Mouse (Mus musculus) spleen, adult 2 months (tissue): ENCODE measurements around the gene Erp27. TPM values are rescaled to one million over a fixed set of nuclear protein-coding genes. Genes with fewer than 3 reads are reported as not detected.

Experiments used
- DNase-seq, 2 experiments: peaks; one replicate each; pipeline versions ENCODE4 v3.0.0 to v3.0.0-alpha.2; 2012 to 2021; ENCODE audit warnings: low spot score in 2 of 2, low read depth in 1 of 2
- H3K27ac ChIP-seq: fragments of 200-500 bp; 2 replicates; pipeline ENCODE4 v1.5.1; 2012; ENCODE audit warnings: low read length, inconsistent platforms; ENCODE audit not compliant: insufficient read depth
- H3K27me3 ChIP-seq: fragments of 200-500 bp; 2 replicates; pipeline ENCODE4 v1.6.1; 2012; ENCODE audit warnings: mild to moderate bottlenecking, moderate library complexity, low read length, inconsistent platforms; ENCODE audit not compliant: control insufficient read depth, insufficient read depth
- H3K36me3 ChIP-seq: fragments of 200-500 bp; 2 replicates; pipeline ENCODE4 v1.6.1; 2012; ENCODE audit warnings: mild to moderate bottlenecking, low read length, inconsistent platforms; ENCODE audit not compliant: control insufficient read depth, insufficient read depth
- H3K4me1 ChIP-seq: fragments of 200-500 bp; 2 replicates; pipeline ENCODE4 v1.6.1; 2011; ENCODE audit warnings: inconsistent platforms; ENCODE audit not compliant: control insufficient read depth, insufficient read depth, insufficient read length
- H3K4me3 ChIP-seq: fragments of 200-500 bp; 2 replicates; pipeline ENCODE4 v1.5.1; 2011; ENCODE audit warnings: mild to moderate bottlenecking, inconsistent platforms; ENCODE audit not compliant: insufficient read depth, insufficient read length; ENCODE audit errors: extremely low read depth
- CTCF ChIP-seq: fragments of 200-500 bp; IDR thresholded peaks from 2 replicates; pipeline ENCODE4 v1.5.1; 2011; ENCODE audit warnings: mild to moderate bottlenecking, inconsistent platforms; ENCODE audit not compliant: insufficient read depth, insufficient read length, insufficient replicate concordance; ENCODE audit errors: extremely low read depth
- POLR2A ChIP-seq: fragments of 200-500 bp; IDR thresholded peaks from 2 replicates; pipeline ENCODE4 v1.6.1; 2011; ENCODE audit warnings: low read depth, low read length, inconsistent platforms
- WGBS: fragments of 180-500 bp; shearing (Covaris S2); methylation state at CpG from one replicate; pipeline ENCODE4 v1.1.7; 2018; 5-methylcytosine and 5-hydroxymethylcytosine counted together
- polyA plus RNA-seq: library from polyadenylated mRNA; depleted of rRNA; stranded (reverse); fragments of >200 nt; gene quantifications from 2 replicates; pipeline ENCODE4 v1.2.3, GENCODE M21; 2012

Gene Erp27
- polyA plus RNA-seq, 1 experiment: 16.2 TPM

- no peak within 1 kb of the TSS for H3K27ac ChIP-seq
- H3K4me3 ChIP-seq: no peak within 1 kb of the TSS
- 75% methylated on average over 9 of the region's 9 CpGs for WGBS
These were observed 46.3 kb downstream of the Erp27 start, which contains the start of gene Mgp for GRCm38 (mm10) chr6:136875670-136876069. TSS of gene Mgp (minus strand) at chr6:136875823.

GRCm38 (mm10) chr6:136874599-136874998 lies 47.4 kb downstream of the Erp27 start:
- no peak overlapping the region for H3K27ac ChIP-seq
- no peaks in the 10 kb centered on the region for H3K27me3 ChIP-seq
- 36% methylated on average over 8 of the region's 8 CpGs for WGBS
- DNase-seq: no peak
- H3K4me1 ChIP-seq: no peaks in the 10 kb centered on the region
- TF ChIP-seq POLR2A: no peak
- TF ChIP-seq CTCF: no peak
- no peak overlapping the region for H3K4me3 ChIP-seq
- H3K36me3 ChIP-seq: no peaks in the 10 kb centered on the region

More at GRCm38 (mm10) chr6:136875670-136876069, 46.3 kb downstream of the Erp27 start, which contains the start of gene Mgp:
- Histone ChIP-seq H3K36me3 (no peaks in the 10 kb centered on the region), H3K27me3 (no peaks in the 10 kb centered on the region), H3K4me1 (no peaks in the 10 kb centered on the region)
- TF ChIP-seq CTCF: no peak
- no peak for TF ChIP-seq POLR2A
- no peak for DNase-seq

DNA sequence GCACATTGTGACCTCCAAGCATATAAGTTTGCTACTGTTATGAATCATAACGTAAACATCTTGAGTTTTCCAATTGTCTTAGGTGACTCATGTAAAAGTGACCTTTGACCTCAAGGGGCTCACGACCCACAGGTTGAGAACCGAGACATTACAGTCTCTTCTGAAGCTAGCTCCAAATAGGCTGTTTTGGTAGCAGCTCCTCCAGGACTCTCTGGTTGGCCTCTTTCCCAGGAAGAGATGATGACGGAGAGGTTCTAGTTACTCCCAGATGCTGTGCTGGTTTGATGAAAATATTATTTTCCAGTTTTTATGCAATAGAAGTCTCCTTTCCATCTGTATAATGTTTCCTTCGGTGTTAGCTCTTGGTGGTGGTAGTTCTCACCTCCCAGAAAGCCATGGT lies 53.1 kb downstream of the Erp27 start:
- Histone ChIP-seq H3K27me3 (no peaks in the 10 kb centered on the region), H3K27ac (no peak overlapping the region), H3K4me1 (no peaks in the 10 kb centered on the region), H3K4me3 (no peak overlapping the region), H3K36me3 (no peaks in the 10 kb centered on the region)
- TF ChIP-seq POLR2A (no peak), CTCF (no peak)
- 82% methylated on average over 5 of the region's 5 CpGs for WGBS
- DNase-seq: no peak

GRCm38 (mm10) chr6:136866150-136866549 lies 55.8 kb downstream of the Erp27 start:
- H3K36me3 ChIP-seq: no peaks in the 10 kb centered on the region
- no peak for DNase-seq
- no peak for TF ChIP-seq POLR2A
- no peak for TF ChIP-seq CTCF
- H3K27me3 ChIP-seq: no peaks in the 10 kb centered on the region
- 92% methylated on average over 4 of the region's 4 CpGs for WGBS
- no peaks in the 10 kb centered on the region for H3K4me1 ChIP-seq
- H3K4me3 ChIP-seq: no peak overlapping the region
- H3K27ac ChIP-seq: no peak overlapping the region

DNA sequence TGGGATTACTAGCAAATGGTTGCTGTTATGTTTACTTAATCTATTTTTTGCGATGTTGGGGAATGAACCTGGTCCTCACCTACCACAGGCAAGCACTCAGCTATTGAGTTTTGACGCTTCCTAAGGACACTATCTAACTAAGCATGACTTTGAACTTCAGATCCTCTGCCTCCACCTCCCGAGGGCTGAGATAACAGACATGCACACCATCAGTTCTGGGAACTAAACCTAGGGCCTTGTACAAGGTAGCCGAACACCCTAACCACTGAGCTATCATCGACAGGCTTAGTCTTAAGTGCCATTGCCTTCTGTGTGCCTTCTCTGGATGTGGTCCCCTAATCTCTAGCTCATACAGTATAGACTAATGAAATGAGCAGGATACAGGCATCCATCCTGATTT lies 56.6 kb downstream of the Erp27 start:
- no peak overlapping the region for H3K4me3 ChIP-seq
- H3K27me3 ChIP-seq: no peaks in the 10 kb centered on the region
- DNase-seq: no peak
- no peaks in the 10 kb centered on the region for H3K36me3 ChIP-seq
- TF ChIP-seq CTCF: no peak
- no peak for TF ChIP-seq POLR2A
- 85% methylated on average over 5 of the region's 5 CpGs for WGBS
- H3K4me1 ChIP-seq: no peaks in the 10 kb centered on the region
- no peak overlapping the region for H3K27ac ChIP-seq

- TF ChIP-seq POLR2A (no peak), CTCF (no peak)
- Histone ChIP-seq H3K4me1 (peaks cover 11% of the 10 kb centered on the region; the same call in 1 of the 2 replicates), H3K4me3 (no peak overlapping the region), H3K27ac (no peak overlapping the region), H3K27me3 (no peaks in the 10 kb centered on the region), H3K36me3 (no peaks in the 10 kb centered on the region)
- WGBS: 51% methylated on average over 9 of the region's 9 CpGs
- no peak for DNase-seq
These were observed 61.0 kb downstream of the Erp27 start for GRCm38 (mm10) chr6:136861020-136861419.

- 88% methylated on average over 8 of the region's 8 CpGs for WGBS
These were observed 63.6 kb downstream of the Erp27 start for GRCm38 (mm10) chr6:136858420-136858819.

More at GRCm38 (mm10) chr6:136858420-136858819, 63.6 kb downstream of the Erp27 start:
- H3K4me1 ChIP-seq: peaks cover 28% of the 10 kb centered on the region
- H3K27me3 ChIP-seq: no peaks in the 10 kb centered on the region
- no peak overlapping the region for H3K27ac ChIP-seq
- DNase-seq: no peak
- no peak for TF ChIP-seq POLR2A
- no peak for TF ChIP-seq CTCF
- no peaks in the 10 kb centered on the region for H3K36me3 ChIP-seq
- no peak overlapping the region for H3K4me3 ChIP-seq
